Mouse (Mus musculus): ENCODE measurements around the gene Sort1. TPM values are rescaled to one million over a fixed set of nuclear protein-coding genes. Genes with fewer than 3 reads are reported as not detected.

Sort1 gene
- polyA plus RNA-seq (2012; rRNA removed) = 61.8 and 62.0 TPM in 2 replicates

GRCm38 (mm10) chr3:108283781-108284601 is at the start of gene Sort1:
TSS of gene Sort1 (plus strand) at chr3:108284082.

GRCm38 (mm10) chr3:108256719-108257637 is 26.9 kb upstream of the Sort1 start, which contains the start of gene Psma5:
TSS of gene Psma5 (plus strand) at chr3:108256926.

GRCm38 (mm10) chr3:108364270-108364995 is 80.6 kb downstream of the Sort1 start, which contains the start of gene Mybphl:
TSS of gene Mybphl (plus strand) at chr3:108364911.

GRCm38 (mm10) chr3:108383485-108384354 is 99.8 kb downstream of the Sort1 start, which contains the start of gene Psrc1:
TSS of gene Psrc1 (plus strand) at chr3:108383839.

Other genes with a start within 250 kb of the Sort1 start
- 17.0 and 18.1 TPM in 2 replicates for gene Gstm4, start 239.2 kb upstream of the Sort1 start, polyA plus RNA-seq (2012; rRNA removed)
- gene Ampd2, start 197.4 kb upstream of the Sort1 start, polyA plus RNA-seq (2012; rRNA removed) = 90.2 and 99.8 TPM in 2 replicates
- 0.10 and 0.20 TPM in 2 replicates for gene Gnat2, start 191.3 kb upstream of the Sort1 start, polyA plus RNA-seq (2012; rRNA removed)
- 79.9 and 83.6 TPM in 2 replicates for gene Gnai3, start 137.9 kb upstream of the Sort1 start, polyA plus RNA-seq (2012; rRNA removed)
- gene Gpr61, start 129.2 kb upstream of the Sort1 start, polyA plus RNA-seq (2012; rRNA removed) = 5.2 TPM in 2 replicates
- gene Amigo1, start 97.7 kb upstream of the Sort1 start, polyA plus RNA-seq (2012; rRNA removed) = 19.0 and 19.8 TPM in 2 replicates
- 6.6 and 6.9 TPM in 2 replicates for gene Cyb561d1, start 82.9 kb upstream of the Sort1 start, polyA plus RNA-seq (2012; rRNA removed)
- gene Atxn7l2, start 73.1 kb upstream of the Sort1 start, polyA plus RNA-seq (2012; rRNA removed) = 36.4 and 37.2 TPM in 2 replicates
- 1.0 and 2.5 TPM in 2 replicates for gene Sypl2, start 57.4 kb upstream of the Sort1 start, polyA plus RNA-seq (2012; rRNA removed)
- 166 and 175 TPM in 2 replicates for gene Psma5, start 27.2 kb upstream of the Sort1 start, polyA plus RNA-seq (2012; rRNA removed)
- gene Mybphl, start 80.8 kb downstream of the Sort1 start, polyA plus RNA-seq (2012; rRNA removed) = 0.05 and 0.08 TPM in 2 replicates
- gene Psrc1, start 99.8 kb downstream of the Sort1 start, polyA plus RNA-seq (2012; rRNA removed) = 18.1 and 19.3 TPM in 2 replicates
- 35.7 and 42.0 TPM in 2 replicates for gene Celsr2, start 131.5 kb downstream of the Sort1 start, polyA plus RNA-seq (2012; rRNA removed)
- 165 and 175 TPM in 2 replicates for gene Sars, start 161.1 kb downstream of the Sort1 start, polyA plus RNA-seq (2012; rRNA removed)

Measured in central nervous system, embryonic 18 days (tissue).